19 mouse cellular contexts compared by ENCODE assay signal in the genomic region with DNA sequence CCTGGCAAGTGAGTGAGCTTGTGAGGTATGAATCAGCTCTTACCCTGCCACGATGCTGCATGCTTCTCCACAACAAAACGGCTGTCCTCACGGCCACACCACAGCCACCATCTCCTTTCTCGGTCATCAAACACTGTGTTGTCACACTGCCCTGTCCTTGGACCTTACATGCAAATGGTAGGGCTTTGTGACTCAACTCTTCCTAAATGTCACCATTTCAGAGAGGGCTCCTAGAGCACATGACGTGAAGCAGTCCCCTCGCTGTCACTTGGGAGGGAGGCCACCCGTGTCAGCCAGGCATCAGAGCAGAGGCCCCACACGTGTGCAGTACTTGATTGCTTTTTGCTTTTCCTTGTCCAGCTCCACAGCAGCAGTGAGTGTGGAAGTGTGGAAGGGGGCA.
"Had no signal": no experiment of that assay in that cellular context is flagged by ENCODE, and none has a peak within 500 bp of the region (broad histone marks: within the 10 kb centered on the region; RNA-seq: fewer than 3 reads in every experiment).

No protein-coding gene starts in this region.

- H3K9me3 ChIP-seq: limb, embryonic 10.5 days; limb, embryonic 13.5 days; liver, embryonic 12.5 days; liver, embryonic 15.5 days; lung, embryonic 15.5 days; midbrain, embryonic 12.5 days; midbrain, embryonic 15.5 days; neural tube, embryonic 13.5 days; stomach, embryonic 15.5 days had no signal

- DNase-seq: kidney, adult 2 months; kidney, postnatal 14 days; kidney, postnatal 4 days; layer of hippocampus, adult 9-11 months; liver; lung, adult 18-20 months; lung, postnatal 10 days; lung, postnatal 36 days; thymus, postnatal 25 days had no signal

- H3K4me1 ChIP-seq: limb, embryonic 10.5 days; limb, embryonic 13.5 days; liver, embryonic 12.5 days; liver, embryonic 15.5 days; lung, embryonic 15.5 days; stomach, embryonic 15.5 days had no signal

- H3K36me3 ChIP-seq: liver, embryonic 15.5 days; lung, embryonic 15.5 days; midbrain, embryonic 12.5 days had no signal

- H3K9ac ChIP-seq: limb, embryonic 13.5 days; liver, embryonic 12.5 days; liver, embryonic 15.5 days; lung, embryonic 15.5 days; midbrain, embryonic 12.5 days; midbrain, embryonic 15.5 days; neural tube, embryonic 13.5 days; stomach, embryonic 15.5 days had no signal

- H3K27me3 ChIP-seq: limb, embryonic 13.5 days; liver, embryonic 12.5 days; liver, embryonic 15.5 days; lung, embryonic 15.5 days; midbrain, embryonic 15.5 days; stomach, embryonic 15.5 days had no signal

- H3K27ac ChIP-seq: limb, embryonic 10.5 days; limb, embryonic 13.5 days; liver, embryonic 12.5 days; liver, embryonic 15.5 days; lung, embryonic 15.5 days; midbrain, embryonic 12.5 days; midbrain, embryonic 15.5 days; neural tube, embryonic 13.5 days; stomach, embryonic 15.5 days had no signal

- H3K4me2 ChIP-seq: limb, embryonic 13.5 days; liver, embryonic 12.5 days; liver, embryonic 15.5 days; lung, embryonic 15.5 days; midbrain, embryonic 12.5 days; midbrain, embryonic 15.5 days; neural tube, embryonic 13.5 days; stomach, embryonic 15.5 days had no signal

- H3K4me3 ChIP-seq: limb, embryonic 10.5 days; limb, embryonic 13.5 days; liver, embryonic 12.5 days; liver, embryonic 15.5 days; lung, embryonic 15.5 days; midbrain, embryonic 12.5 days; midbrain, embryonic 15.5 days; myocyte; neural tube, embryonic 13.5 days; stomach, embryonic 15.5 days had no signal
